Mouse (Mus musculus): ENCODE measurements around the gene Olfr1140. TPM values are rescaled to one million over a fixed set of nuclear protein-coding genes. Genes with fewer than 3 reads are reported as not detected.

Olfr1140 gene
- not detected in 2 replicates for polyA plus RNA-seq (2014; fragmentation: Nextera tagmentation; extraction: Ambion mirVana)

GRCm38 (mm10) chr2:87743452-87743851, at the start of gene Olfr1140:
TSS of gene Olfr1140 (plus strand) at chr2:87743752.
- Histone ChIP-seq H3K4me1 (ENCODE audit: control insufficient read depth, insufficient read depth, low read length) (no peaks in the 10 kb centered on the region), H3K27me3 (replicated peaks; ENCODE audit: control insufficient read depth, insufficient read depth, low read length) (no peaks in the 10 kb centered on the region), H3K9me3 (replicated peaks; ENCODE audit: control insufficient read depth, low read length) (no peaks in the 10 kb centered on the region), H3K9ac (ENCODE audit: low read length) (no peak within 1 kb of the TSS), H3K4me3 (ENCODE audit: low read depth, low read length) (no peak within 1 kb of the TSS), H3K27ac (ENCODE audit: low read depth, low read length) (no peak within 1 kb of the TSS), H3K4me2 (ENCODE audit: low read length) (no peak within 1 kb of the TSS), H3K36me3 (ENCODE audit: control insufficient read depth, insufficient read depth, low read length) (no peaks in the 10 kb centered on the region)
- WGBS = 77% methylated on average over 3 of the region's 3 CpGs
- DNase-seq (ENCODE audit: low spot score) = no peak
- no peak for ATAC-seq

- Histone ChIP-seq H3K9ac (ENCODE audit: low read length) (no peak within 1 kb of the TSS), H3K4me1 (ENCODE audit: control insufficient read depth, insufficient read depth, low read length) (no peaks in the 10 kb centered on the region), H3K4me2 (ENCODE audit: low read length) (no peak within 1 kb of the TSS), H3K27me3 (replicated peaks; ENCODE audit: control insufficient read depth, insufficient read depth, low read length) (no peaks in the 10 kb centered on the region), H3K27ac (ENCODE audit: low read depth, low read length) (no peak within 1 kb of the TSS), H3K9me3 (replicated peaks; ENCODE audit: control insufficient read depth, low read length) (no peaks in the 10 kb centered on the region), H3K4me3 (ENCODE audit: low read depth, low read length) (no peak within 1 kb of the TSS), H3K36me3 (ENCODE audit: control insufficient read depth, insufficient read depth, low read length) (no peaks in the 10 kb centered on the region)
- DNase-seq (ENCODE audit: low spot score) (no peak), ATAC-seq (no peak)
These were observed 49.7 kb upstream of the Olfr1140 start, which contains the start of gene Olfr1136 for GRCm38 (mm10) chr2:87693847-87694246. TSS of gene Olfr1136 (minus strand) at chr2:87693947.

GRCm38 (mm10) chr2:87713079-87713478, 30.5 kb upstream of the Olfr1140 start, which contains the start of gene Olfr1137:
TSS of gene Olfr1137 (minus strand) at chr2:87713179.
- H3K36me3 ChIP-seq (ENCODE audit: control insufficient read depth, insufficient read depth, low read length) = no peaks in the 10 kb centered on the region
- DNase-seq (ENCODE audit: low spot score) = no peak
- no peak within 1 kb of the TSS for H3K4me3 ChIP-seq (ENCODE audit: low read depth, low read length)
- no peaks in the 10 kb centered on the region for H3K4me1 ChIP-seq (ENCODE audit: control insufficient read depth, insufficient read depth, low read length)
- H3K9ac ChIP-seq (ENCODE audit: low read length) = no peak within 1 kb of the TSS
- H3K9me3 ChIP-seq (replicated peaks; ENCODE audit: control insufficient read depth, low read length) = no peaks in the 10 kb centered on the region
- H3K4me2 ChIP-seq (ENCODE audit: low read length) = no peak within 1 kb of the TSS
- no peak within 1 kb of the TSS for H3K27ac ChIP-seq (ENCODE audit: low read depth, low read length)
- no peaks in the 10 kb centered on the region for H3K27me3 ChIP-seq (replicated peaks; ENCODE audit: control insufficient read depth, insufficient read depth, low read length)
- no peak for ATAC-seq

- H3K4me2 ChIP-seq (ENCODE audit: low read length) = no peak within 1 kb of the TSS
- ATAC-seq (no peak), DNase-seq (ENCODE audit: low spot score) (no peak)
- no peaks in the 10 kb centered on the region for H3K36me3 ChIP-seq (ENCODE audit: control insufficient read depth, insufficient read depth, low read length)
- H3K27me3 ChIP-seq (replicated peaks; ENCODE audit: control insufficient read depth, insufficient read depth, low read length) = no peaks in the 10 kb centered on the region
- H3K4me1 ChIP-seq (ENCODE audit: control insufficient read depth, insufficient read depth, low read length) = no peaks in the 10 kb centered on the region
- H3K9me3 ChIP-seq (replicated peaks; ENCODE audit: control insufficient read depth, low read length) = no peaks in the 10 kb centered on the region
- H3K4me3 ChIP-seq (ENCODE audit: low read depth, low read length) = no peak within 1 kb of the TSS
- WGBS = 82% methylated on average over 1 of the region's 1 CpGs
- no peak within 1 kb of the TSS for H3K9ac ChIP-seq (ENCODE audit: low read length)
- no peak within 1 kb of the TSS for H3K27ac ChIP-seq (ENCODE audit: low read depth, low read length)
These were observed 3.7 kb upstream of the Olfr1140 start, which contains the start of gene Olfr1138 for GRCm38 (mm10) chr2:87739878-87740277. TSS of gene Olfr1138 (minus strand) at chr2:87739978.

- Histone ChIP-seq H3K27me3 (replicated peaks; ENCODE audit: control insufficient read depth, insufficient read depth, low read length) (no peaks in the 10 kb centered on the region), H3K4me3 (ENCODE audit: low read depth, low read length) (no peak within 1 kb of the TSS), H3K4me1 (ENCODE audit: control insufficient read depth, insufficient read depth, low read length) (no peaks in the 10 kb centered on the region), H3K36me3 (ENCODE audit: control insufficient read depth, insufficient read depth, low read length) (no peaks in the 10 kb centered on the region), H3K9ac (ENCODE audit: low read length) (no peak within 1 kb of the TSS), H3K27ac (ENCODE audit: low read depth, low read length) (no peak within 1 kb of the TSS), H3K4me2 (ENCODE audit: low read length) (no peak within 1 kb of the TSS), H3K9me3 (replicated peaks; ENCODE audit: control insufficient read depth, low read length) (no peaks in the 10 kb centered on the region)
- 79% methylated on average over 1 of the region's 1 CpGs for WGBS
- ATAC-seq (no peak), DNase-seq (ENCODE audit: low spot score) (no peak)
These were observed 10.3 kb downstream of the Olfr1140 start, which contains the start of gene Olfr1141 for GRCm38 (mm10) chr2:87753891-87754290. TSS of gene Olfr1141 (minus strand) at chr2:87753991.

GRCm38 (mm10) chr2:87776143-87776542, 32.6 kb downstream of the Olfr1140 start:
- Histone ChIP-seq H3K4me2 (ENCODE audit: low read length) (no peak overlapping the region), H3K27ac (ENCODE audit: low read depth, low read length) (no peak overlapping the region), H3K9me3 (replicated peaks; ENCODE audit: control insufficient read depth, low read length) (no peaks in the 10 kb centered on the region), H3K27me3 (replicated peaks; ENCODE audit: control insufficient read depth, insufficient read depth, low read length) (no peaks in the 10 kb centered on the region), H3K4me3 (ENCODE audit: low read depth, low read length) (no peak overlapping the region), H3K4me1 (ENCODE audit: control insufficient read depth, insufficient read depth, low read length) (no peaks in the 10 kb centered on the region), H3K36me3 (ENCODE audit: control insufficient read depth, insufficient read depth, low read length) (no peaks in the 10 kb centered on the region), H3K9ac (ENCODE audit: low read length) (no peak overlapping the region)
- 55% methylated on average over 1 of the region's 1 CpGs for WGBS
- ATAC-seq (no peak), DNase-seq (ENCODE audit: low spot score) (no peak)

GRCm38 (mm10) chr2:87779183-87779582, 35.6 kb downstream of the Olfr1140 start, which contains the start of gene Olfr152:
TSS of gene Olfr152 (plus strand) at chr2:87779483.
- Histone ChIP-seq H3K4me2 (ENCODE audit: low read length) (no peak within 1 kb of the TSS), H3K27me3 (replicated peaks; ENCODE audit: control insufficient read depth, insufficient read depth, low read length) (no peaks in the 10 kb centered on the region), H3K9ac (ENCODE audit: low read length) (no peak within 1 kb of the TSS), H3K4me3 (ENCODE audit: low read depth, low read length) (no peak within 1 kb of the TSS), H3K36me3 (ENCODE audit: control insufficient read depth, insufficient read depth, low read length) (no peaks in the 10 kb centered on the region), H3K4me1 (ENCODE audit: control insufficient read depth, insufficient read depth, low read length) (no peaks in the 10 kb centered on the region), H3K27ac (ENCODE audit: low read depth, low read length) (no peak within 1 kb of the TSS), H3K9me3 (replicated peaks; ENCODE audit: control insufficient read depth, low read length) (no peaks in the 10 kb centered on the region)
- ATAC-seq = no peak
- DNase-seq (ENCODE audit: low spot score) = no peak
- WGBS = 79% methylated on average over 4 of the region's 4 CpGs

Other genes with a start within 250 kb of the Olfr1140 start
- gene Pramel7, start 246.7 kb upstream of the Olfr1140 start, polyA plus RNA-seq (2014; fragmentation: Nextera tagmentation; extraction: Ambion mirVana) = not detected in 2 replicates
- not detected in 2 replicates for gene Pramel6, start 237.2 kb upstream of the Olfr1140 start, polyA plus RNA-seq (2014; fragmentation: Nextera tagmentation; extraction: Ambion mirVana)
- not detected in 2 replicates for gene Olfr153, start 212.0 kb upstream of the Olfr1140 start, polyA plus RNA-seq (2014; fragmentation: Nextera tagmentation; extraction: Ambion mirVana)
- gene Olfr1128, start 198.2 kb upstream of the Olfr1140 start, polyA plus RNA-seq (2014; fragmentation: Nextera tagmentation; extraction: Ambion mirVana) = not detected in 2 replicates
- gene Olfr1129, start 169.8 kb upstream of the Olfr1140 start, polyA plus RNA-seq (2014; fragmentation: Nextera tagmentation; extraction: Ambion mirVana) = not detected in 2 replicates
- not detected in 2 replicates for gene Olfr1130, start 137.5 kb upstream of the Olfr1140 start, polyA plus RNA-seq (2014; fragmentation: Nextera tagmentation; extraction: Ambion mirVana)
- gene Olfr1131, start 116.6 kb upstream of the Olfr1140 start, polyA plus RNA-seq (2014; fragmentation: Nextera tagmentation; extraction: Ambion mirVana) = not detected in 2 replicates
- not detected in 2 replicates for gene Olfr1132, start 106.2 kb upstream of the Olfr1140 start, polyA plus RNA-seq (2014; fragmentation: Nextera tagmentation; extraction: Ambion mirVana)
- gene Olfr1133, start 96.4 kb upstream of the Olfr1140 start, polyA plus RNA-seq (2014; fragmentation: Nextera tagmentation; extraction: Ambion mirVana) = not detected in 2 replicates
- gene Olfr1134, start 85.3 kb upstream of the Olfr1140 start, polyA plus RNA-seq (2014; fragmentation: Nextera tagmentation; extraction: Ambion mirVana) = not detected in 2 replicates
- gene Olfr1135, start 70.1 kb upstream of the Olfr1140 start, polyA plus RNA-seq (2014; fragmentation: Nextera tagmentation; extraction: Ambion mirVana) = not detected in 2 replicates
- gene Olfr1136, start 49.8 kb upstream of the Olfr1140 start, polyA plus RNA-seq (2014; fragmentation: Nextera tagmentation; extraction: Ambion mirVana) = not detected in 2 replicates
- gene Olfr1137, start 30.6 kb upstream of the Olfr1140 start, polyA plus RNA-seq (2014; fragmentation: Nextera tagmentation; extraction: Ambion mirVana) = not detected in 2 replicates
- not detected in 2 replicates for gene Olfr1138, start 3.8 kb upstream of the Olfr1140 start, polyA plus RNA-seq (2014; fragmentation: Nextera tagmentation; extraction: Ambion mirVana)
- not detected in 2 replicates for gene Olfr1141, start 10.2 kb downstream of the Olfr1140 start, polyA plus RNA-seq (2014; fragmentation: Nextera tagmentation; extraction: Ambion mirVana)
- gene Olfr152, start 35.7 kb downstream of the Olfr1140 start, polyA plus RNA-seq (2014; fragmentation: Nextera tagmentation; extraction: Ambion mirVana) = not detected in 2 replicates
- not detected in 2 replicates for gene Olfr1143, start 56.8 kb downstream of the Olfr1140 start, polyA plus RNA-seq (2014; fragmentation: Nextera tagmentation; extraction: Ambion mirVana)
- not detected in 2 replicates for gene Olfr1145, start 66.1 kb downstream of the Olfr1140 start, polyA plus RNA-seq (2014; fragmentation: Nextera tagmentation; extraction: Ambion mirVana)
- gene Olfr1148, start 86.8 kb downstream of the Olfr1140 start, polyA plus RNA-seq (2014; fragmentation: Nextera tagmentation; extraction: Ambion mirVana) = not detected in 2 replicates
- not detected in 2 replicates for gene Olfr1150-ps1, start 100.2 kb downstream of the Olfr1140 start, polyA plus RNA-seq (2014; fragmentation: Nextera tagmentation; extraction: Ambion mirVana)
- gene Olfr1151, start 112.1 kb downstream of the Olfr1140 start, polyA plus RNA-seq (2014; fragmentation: Nextera tagmentation; extraction: Ambion mirVana) = not detected in 2 replicates
- gene Olfr1152, start 122.7 kb downstream of the Olfr1140 start, polyA plus RNA-seq (2014; fragmentation: Nextera tagmentation; extraction: Ambion mirVana) = not detected in 2 replicates
- not detected in 2 replicates for gene Olfr1153, start 151.2 kb downstream of the Olfr1140 start, polyA plus RNA-seq (2014; fragmentation: Nextera tagmentation; extraction: Ambion mirVana)
- gene Olfr1154, start 161.4 kb downstream of the Olfr1140 start, polyA plus RNA-seq (2014; fragmentation: Nextera tagmentation; extraction: Ambion mirVana) = not detected in 2 replicates
- gene Olfr1155, start 201.4 kb downstream of the Olfr1140 start, polyA plus RNA-seq (2014; fragmentation: Nextera tagmentation; extraction: Ambion mirVana) = not detected in 2 replicates
- not detected in 2 replicates for gene Olfr1156, start 209.3 kb downstream of the Olfr1140 start, polyA plus RNA-seq (2014; fragmentation: Nextera tagmentation; extraction: Ambion mirVana)
- gene Olfr1157, start 224.5 kb downstream of the Olfr1140 start, polyA plus RNA-seq (2014; fragmentation: Nextera tagmentation; extraction: Ambion mirVana) = not detected in 2 replicates
- not detected in 2 replicates for gene Olfr74, start 230.9 kb downstream of the Olfr1140 start, polyA plus RNA-seq (2014; fragmentation: Nextera tagmentation; extraction: Ambion mirVana)
- not detected in 2 replicates for gene Olfr1158, start 246.4 kb downstream of the Olfr1140 start, polyA plus RNA-seq (2014; fragmentation: Nextera tagmentation; extraction: Ambion mirVana)

All from forebrain, embryonic 14.5 days (tissue).